Mouse (Mus musculus) spleen, adult 10 weeks (tissue): Measurements from ENCODE around the gene Fam221b. TPM values are rescaled to one million over a fixed set of nuclear protein-coding genes. Genes with fewer than 3 reads are reported as not detected.

Source experiments
- polyA plus RNA-seq: library from polyadenylated mRNA; stranded (reverse); fragments of 350-450 nt; fragmentation: Illumina TruSeq; extraction: RNeasy Lipid Tissue Mini Kit (QIAGEN cat#74804); gene quantifications from one replicate; pipeline ENCODE4 v1.2.3, GENCODE M21; 2015; ENCODE audit warnings: low replicate concordance; ENCODE audit not compliant: insufficient read depth

Fam221b gene
- polyA plus RNA-seq = 0.07 TPM

GRCm38 (mm10) chr4:43668782-43669427 lies at the start of gene Fam221b, which contains the start of gene Tmem8b:
Fam221b (minus strand) TSS chr4:43669145.
Tmem8b (plus strand) TSS chr4:43668971.

GRCm38 (mm10) chr4:43709869-43710268 lies 40.9 kb upstream of the Fam221b start, which contains the start of gene Olfr71:
Olfr71 (minus strand) TSS chr4:43710255.

GRCm38 (mm10) chr4:43700707-43701106 lies 31.8 kb upstream of the Fam221b start, which contains the start of gene Olfr70:
Olfr70 (minus strand) TSS chr4:43700807.

GRCm38 (mm10) chr4:43656339-43657109 lies 12.4 kb downstream of the Fam221b start, which contains the start of gene Hint2:
Hint2 (minus strand) TSS chr4:43656466.

GRCm38 (mm10) chr4:43653161-43654015 lies 15.6 kb downstream of the Fam221b start, which contains the start of gene Spag8:
Spag8 (minus strand) TSS chr4:43653594.

GRCm38 (mm10) chr4:43631046-43631955 lies 37.6 kb downstream of the Fam221b start, which contains the start of gene Npr2:
Npr2 (plus strand) TSS chr4:43631935.

Other genes with a start within 250 kb of the Fam221b start
- not detected for gene Fam166b, start 240.0 kb downstream of the Fam221b start, polyA plus RNA-seq
- 6.2 TPM for gene Tesk1, start 227.2 kb downstream of the Fam221b start, polyA plus RNA-seq
- 389 TPM for gene Cd72, start 214.5 kb downstream of the Fam221b start, polyA plus RNA-seq
- gene Sit1, start 185.4 kb downstream of the Fam221b start, polyA plus RNA-seq = 11.4 TPM
- 47.6 TPM for gene Ccdc107, start 176.2 kb downstream of the Fam221b start, polyA plus RNA-seq
- 9.4 TPM for gene Arhgef39, start 169.4 kb downstream of the Fam221b start, polyA plus RNA-seq
- 2.7 TPM for gene Car9, start 162.2 kb downstream of the Fam221b start, polyA plus RNA-seq
- gene Tpm2, start 145.4 kb downstream of the Fam221b start, polyA plus RNA-seq = 31.3 TPM
- gene Creb3, start 106.8 kb downstream of the Fam221b start, polyA plus RNA-seq = 64.5 TPM
- 194 TPM for gene Tln1, start 106.5 kb downstream of the Fam221b start, polyA plus RNA-seq
- 28.8 TPM for gene Rgp1, start 90.4 kb downstream of the Fam221b start, polyA plus RNA-seq
- 24.6 TPM for gene Gba2, start 90.3 kb downstream of the Fam221b start, polyA plus RNA-seq
- 0.37 TPM for gene Msmp, start 84.7 kb downstream of the Fam221b start, polyA plus RNA-seq
- 10.0 TPM for gene Npr2, start 37.2 kb downstream of the Fam221b start, polyA plus RNA-seq
- gene Spag8, start 15.6 kb downstream of the Fam221b start, polyA plus RNA-seq = not detected
- 23.5 TPM for gene Hint2, start 12.7 kb downstream of the Fam221b start, polyA plus RNA-seq
- gene Tmem8b, start 174 bp downstream of the Fam221b start, polyA plus RNA-seq = 2.1 TPM
- not detected for gene Olfr70, start 31.7 kb upstream of the Fam221b start, polyA plus RNA-seq
- gene Olfr71, start 41.1 kb upstream of the Fam221b start, polyA plus RNA-seq = not detected
- gene Hrct1, start 58.0 kb upstream of the Fam221b start, polyA plus RNA-seq = 0.28 TPM
- 0.07 TPM for gene Spaar, start 60.9 kb upstream of the Fam221b start, polyA plus RNA-seq
- not detected for gene Olfr159, start 101.9 kb upstream of the Fam221b start, polyA plus RNA-seq
- not detected for gene Olfr156, start 154.8 kb upstream of the Fam221b start, polyA plus RNA-seq
- gene Olfr157, start 171.1 kb upstream of the Fam221b start, polyA plus RNA-seq = not detected
- not detected for gene Olfr155, start 182.4 kb upstream of the Fam221b start, polyA plus RNA-seq
- gene Reck, start 206.4 kb upstream of the Fam221b start, polyA plus RNA-seq = 8.0 TPM